Mouse (Mus musculus): ENCODE data around the gene Fam43b. TPM values are rescaled to one million over a fixed set of nuclear protein-coding genes. Genes with fewer than 3 reads are reported as not detected.

Gene Fam43b
- polyA plus RNA-seq, 1 experiment from 2014 or later = not detected

DNA sequence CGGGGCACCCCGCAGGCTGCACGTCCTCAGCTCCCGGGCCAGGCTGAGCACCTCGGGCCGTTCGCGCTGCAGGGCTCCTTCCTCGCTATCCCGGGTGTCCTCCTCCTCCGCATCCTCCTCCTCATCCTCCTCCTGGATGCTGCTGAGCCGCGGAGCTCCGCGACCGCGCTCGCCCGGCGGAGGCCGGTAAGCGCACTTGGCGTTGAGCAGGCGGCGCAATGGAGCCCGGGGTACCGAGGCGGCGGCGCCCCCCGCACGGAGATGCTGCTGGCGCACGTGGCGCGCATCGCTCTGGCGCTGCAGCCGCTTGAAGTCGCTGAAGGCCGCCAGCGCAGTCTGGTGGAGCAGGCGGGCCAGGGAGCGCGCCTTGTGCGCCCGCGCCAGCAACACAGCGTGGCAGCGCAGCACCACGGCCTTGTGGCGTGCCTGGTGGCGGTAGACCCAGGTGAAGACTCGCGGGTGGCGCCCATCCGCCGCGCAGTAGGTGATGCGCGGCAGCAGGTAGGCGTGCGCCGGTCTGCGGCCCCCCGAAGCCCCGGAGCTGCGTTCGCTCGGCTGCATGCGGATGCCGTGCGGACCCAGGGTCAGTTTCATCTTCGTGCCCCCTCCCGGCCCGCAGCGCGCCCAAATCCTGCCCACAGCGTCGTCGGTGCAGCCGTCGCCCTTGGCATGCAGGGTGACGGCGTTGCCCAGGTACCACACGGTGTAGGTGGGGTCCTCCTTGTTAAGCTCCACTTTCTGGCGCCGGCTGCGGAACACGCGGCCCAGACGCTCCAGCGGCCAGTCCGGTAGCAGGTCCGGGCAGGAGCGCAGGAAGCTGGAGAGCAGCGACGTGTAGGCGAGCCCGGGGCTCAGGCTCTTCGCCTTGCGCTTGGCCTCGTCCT lies 999 bp downstream of the Fam43b start:
- Histone ChIP-seq H3K27me3 (ENCODE audit: insufficient read depth, low read length) (peaks cover 73% of the 10 kb centered on the region), H3K4me3 (ENCODE audit: low read depth, low read length) (peak overlapping the region; percentile 39), H3K9ac (no peak overlapping the region), H3K36me3 (ENCODE audit: insufficient read depth) (no peaks in the 10 kb centered on the region), H3K4me2 (peak overlapping the region; percentile 62), H3K27ac (ENCODE audit: low read depth) (no peak overlapping the region), H3K9me3 (ENCODE audit: low read depth, low read length) (no peaks in the 10 kb centered on the region), H3K4me1 (ENCODE audit: insufficient read depth) (peaks cover 6% of the 10 kb centered on the region; the same call in 1 of the 2 replicates)
- peak; percentile 39 for DNase-seq
- no peak for TF ChIP-seq CTCF (IDR thresholded peaks at IDR 0.05; ENCODE audit: low read depth)
- under 1% methylated on average over 98 of the region's 103 CpGs for WGBS
- no peak for ATAC-seq (ENCODE audit: insufficient read depth)

- H3K4me1 ChIP-seq (ENCODE audit: insufficient read depth) = peaks cover 6% of the 10 kb centered on the region; the same call in 1 of the 2 replicates
- H3K4me2 ChIP-seq = no peak overlapping the region
- peaks cover 67% of the 10 kb centered on the region for H3K27me3 ChIP-seq (ENCODE audit: insufficient read depth, low read length)
- no peaks in the 10 kb centered on the region for H3K9me3 ChIP-seq (ENCODE audit: low read depth, low read length)
- no peak overlapping the region for H3K9ac ChIP-seq
- H3K4me3 ChIP-seq (ENCODE audit: low read depth, low read length) = no peak overlapping the region
- no peak for TF ChIP-seq CTCF (IDR thresholded peaks at IDR 0.05; ENCODE audit: low read depth)
- H3K27ac ChIP-seq (ENCODE audit: low read depth) = no peak overlapping the region
- ATAC-seq (ENCODE audit: insufficient read depth) (no peak), DNase-seq (no peak)
- WGBS = 52% methylated on average over 7 of the region's 7 CpGs
- H3K36me3 ChIP-seq (ENCODE audit: insufficient read depth) = no peaks in the 10 kb centered on the region
These were observed 2.6 kb downstream of the Fam43b start for GRCm38 (mm10) chr4:138393703-138394102.

DNA sequence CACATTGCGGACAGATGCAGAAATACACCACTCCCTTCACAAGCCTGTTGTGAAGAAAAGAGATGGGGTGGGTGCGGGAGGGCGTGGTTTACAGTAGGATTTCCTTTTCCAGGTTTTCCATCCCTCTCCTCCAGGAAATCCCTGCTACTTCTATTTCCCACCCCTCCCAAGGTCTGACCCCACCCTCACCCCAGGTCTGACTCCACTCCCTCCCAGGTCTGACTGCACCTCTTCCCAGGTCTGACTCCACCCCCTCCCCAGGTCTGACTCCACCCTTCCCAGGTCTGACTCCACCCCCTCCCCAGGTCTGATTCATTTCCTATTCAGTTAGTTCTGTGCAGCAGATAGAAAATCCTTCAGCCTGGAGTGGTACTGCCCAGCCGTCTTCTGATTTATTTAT lies 12.5 kb downstream of the Fam43b start:
- DNase-seq (no peak), ATAC-seq (ENCODE audit: insufficient read depth) (no peak)
- no peak for TF ChIP-seq CTCF (IDR thresholded peaks at IDR 0.05; ENCODE audit: low read depth)
- Histone ChIP-seq H3K27me3 (ENCODE audit: insufficient read depth, low read length) (no peaks in the 10 kb centered on the region), H3K4me2 (no peak overlapping the region), H3K4me3 (ENCODE audit: low read depth, low read length) (no peak overlapping the region), H3K4me1 (ENCODE audit: insufficient read depth) (no peaks in the 10 kb centered on the region), H3K27ac (ENCODE audit: low read depth) (no peak overlapping the region), H3K9me3 (ENCODE audit: low read depth, low read length) (no peaks in the 10 kb centered on the region), H3K9ac (no peak overlapping the region), H3K36me3 (ENCODE audit: insufficient read depth) (no peaks in the 10 kb centered on the region)
- 50% methylated on average over 4 of the region's 4 CpGs for WGBS

GRCm38 (mm10) chr4:138382462-138382861 lies 13.9 kb downstream of the Fam43b start:
- Histone ChIP-seq H3K4me2 (no peak overlapping the region), H3K4me3 (ENCODE audit: low read depth, low read length) (no peak overlapping the region), H3K9me3 (ENCODE audit: low read depth, low read length) (no peaks in the 10 kb centered on the region), H3K27ac (ENCODE audit: low read depth) (no peak overlapping the region), H3K36me3 (ENCODE audit: insufficient read depth) (no peaks in the 10 kb centered on the region), H3K9ac (no peak overlapping the region), H3K27me3 (ENCODE audit: insufficient read depth, low read length) (no peaks in the 10 kb centered on the region), H3K4me1 (ENCODE audit: insufficient read depth) (no peaks in the 10 kb centered on the region)
- no peak for ATAC-seq (ENCODE audit: insufficient read depth)
- 73% methylated on average over 6 of the region's 6 CpGs for WGBS
- DNase-seq = no peak
- peak; percentile 40 for TF ChIP-seq CTCF (IDR thresholded peaks at IDR 0.05; ENCODE audit: low read depth)

DNA sequence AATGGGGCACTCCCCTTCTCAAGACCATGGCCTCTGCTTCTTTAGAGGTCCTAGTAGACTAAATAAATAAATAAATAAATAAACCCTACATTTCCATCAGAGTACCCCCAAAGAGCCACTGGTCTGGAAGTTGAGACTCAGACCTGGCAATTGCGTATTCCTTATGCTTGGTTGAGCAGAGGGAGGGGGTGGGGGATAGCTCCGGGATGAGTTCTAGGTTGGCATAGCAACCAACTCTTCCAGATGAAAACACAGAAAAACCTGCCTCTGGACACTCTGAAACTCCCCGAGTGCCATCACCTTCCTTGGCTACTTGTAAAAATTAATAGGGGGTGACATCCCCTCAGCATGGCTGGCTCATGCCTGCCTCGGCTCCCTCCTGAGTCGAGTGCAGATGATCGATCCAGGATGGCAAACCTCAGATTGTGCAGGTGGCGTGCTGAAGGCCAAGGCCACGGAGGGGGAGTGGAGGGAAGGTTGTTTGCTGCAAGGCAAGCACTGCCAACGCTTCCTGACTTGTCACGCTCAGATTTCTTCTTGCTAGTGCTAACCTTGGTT lies 16.1 kb downstream of the Fam43b start:
- DNase-seq = no peak
- 47% methylated on average over 10 of the region's 10 CpGs for WGBS
- Histone ChIP-seq H3K4me3 (ENCODE audit: low read depth, low read length) (no peak overlapping the region), H3K4me2 (no peak overlapping the region), H3K27me3 (ENCODE audit: insufficient read depth, low read length) (no peaks in the 10 kb centered on the region), H3K36me3 (ENCODE audit: insufficient read depth) (no peaks in the 10 kb centered on the region), H3K9ac (no peak overlapping the region), H3K4me1 (ENCODE audit: insufficient read depth) (no peaks in the 10 kb centered on the region), H3K9me3 (ENCODE audit: low read depth, low read length) (no peaks in the 10 kb centered on the region), H3K27ac (ENCODE audit: low read depth) (no peak overlapping the region)
- TF ChIP-seq CTCF (IDR thresholded peaks at IDR 0.05; ENCODE audit: low read depth) = no peak
- ATAC-seq (ENCODE audit: insufficient read depth) = no peak

DNA sequence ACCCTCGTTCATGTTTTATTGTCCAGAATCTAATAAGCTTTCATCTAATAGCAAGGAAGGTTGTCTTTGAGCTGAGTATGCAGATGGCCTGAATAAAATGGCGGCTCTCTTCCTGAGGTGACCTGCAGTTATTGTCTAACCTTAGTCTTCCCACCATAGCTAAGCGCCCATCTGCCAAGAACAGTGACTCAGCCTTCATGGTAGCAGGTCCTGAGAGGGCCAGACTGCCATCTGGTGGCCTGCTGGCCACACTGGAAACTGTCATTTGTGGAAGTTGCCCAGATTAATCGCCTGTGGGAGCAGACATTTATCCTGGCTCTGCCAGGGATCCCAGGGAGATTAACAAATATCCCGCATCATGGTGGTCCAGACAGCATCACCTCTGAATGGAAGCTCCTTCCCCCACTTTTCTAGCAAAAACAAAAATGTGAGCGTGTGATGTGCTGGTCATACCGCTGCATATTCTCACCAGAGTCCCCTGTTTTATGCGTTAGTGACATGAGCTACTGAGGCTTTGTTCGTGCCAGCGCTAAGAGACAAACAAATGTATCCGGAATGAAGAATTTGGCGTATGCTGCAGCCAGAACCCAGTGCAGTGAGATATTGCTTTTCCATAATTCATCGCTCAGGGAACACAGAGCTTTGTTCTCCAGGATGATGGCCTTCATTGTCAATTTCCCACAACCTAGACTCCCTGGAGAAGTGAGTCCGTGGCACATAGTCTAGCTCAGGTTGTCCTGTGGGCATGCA lies 17.1 kb downstream of the Fam43b start:
- H3K4me3 ChIP-seq (ENCODE audit: low read depth, low read length) = no peak overlapping the region
- WGBS = 46% methylated on average over 14 of the region's 14 CpGs
- no peak overlapping the region for H3K27ac ChIP-seq (ENCODE audit: low read depth)
- no peak overlapping the region for H3K9ac ChIP-seq
- no peaks in the 10 kb centered on the region for H3K27me3 ChIP-seq (ENCODE audit: insufficient read depth, low read length)
- no peaks in the 10 kb centered on the region for H3K9me3 ChIP-seq (ENCODE audit: low read depth, low read length)
- H3K36me3 ChIP-seq (ENCODE audit: insufficient read depth) = no peaks in the 10 kb centered on the region
- DNase-seq = peak; percentile 82
- no peaks in the 10 kb centered on the region for H3K4me1 ChIP-seq (ENCODE audit: insufficient read depth)
- no peak overlapping the region for H3K4me2 ChIP-seq
- ATAC-seq (ENCODE audit: insufficient read depth) = no peak
- peak; percentile 85 for TF ChIP-seq CTCF (IDR thresholded peaks at IDR 0.05; ENCODE audit: low read depth)

DNA sequence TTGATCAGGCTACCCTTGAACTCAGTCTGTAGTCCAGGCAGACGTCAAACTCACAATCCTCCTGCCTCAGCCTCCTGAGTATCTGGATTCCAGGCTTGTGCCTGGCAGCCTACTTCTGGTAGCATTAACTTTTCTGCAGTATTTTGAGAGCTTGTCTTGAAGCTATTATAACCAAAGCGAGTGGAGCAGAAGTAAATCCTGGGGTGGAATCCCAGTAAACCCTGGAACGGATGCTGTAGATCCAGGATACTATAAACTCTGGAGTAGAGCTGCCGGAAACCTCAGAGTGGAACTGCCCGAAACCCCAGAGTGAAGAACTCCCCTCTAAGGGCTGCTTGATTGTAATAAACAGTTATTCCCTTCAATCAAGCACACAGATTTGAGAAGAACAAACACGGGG lies 18.8 kb downstream of the Fam43b start:
- ATAC-seq (ENCODE audit: insufficient read depth) (no peak), DNase-seq (peak; percentile 85)
- no peaks in the 10 kb centered on the region for H3K36me3 ChIP-seq (ENCODE audit: insufficient read depth)
- no peak overlapping the region for H3K4me2 ChIP-seq
- H3K9me3 ChIP-seq (ENCODE audit: low read depth, low read length) = no peaks in the 10 kb centered on the region
- WGBS = 47% methylated on average over 6 of the region's 6 CpGs
- no peak for TF ChIP-seq CTCF (IDR thresholded peaks at IDR 0.05; ENCODE audit: low read depth)
- H3K27me3 ChIP-seq (ENCODE audit: insufficient read depth, low read length) = no peaks in the 10 kb centered on the region
- H3K4me1 ChIP-seq (ENCODE audit: insufficient read depth) = no peaks in the 10 kb centered on the region
- H3K9ac ChIP-seq = no peak overlapping the region
- H3K27ac ChIP-seq (ENCODE audit: low read depth) = no peak overlapping the region
- H3K4me3 ChIP-seq (ENCODE audit: low read depth, low read length) = no peak overlapping the region

All from lung, embryonic 14.5 days (tissue).